Mouse (Mus musculus): ENCODE measurements at regions not wholly inside any gene's neighbourhood (a gene's known extent, or its start where the extent isn't known, plus 50 kb on each side); places are given as distances from the start of the nearest gene placed in this dataset.
"Not testable (repeated sequence)": the region's sequence is repeated elsewhere in the genome, so short reads cannot be mapped to it uniquely, and the experiment has no call there.

DNA sequence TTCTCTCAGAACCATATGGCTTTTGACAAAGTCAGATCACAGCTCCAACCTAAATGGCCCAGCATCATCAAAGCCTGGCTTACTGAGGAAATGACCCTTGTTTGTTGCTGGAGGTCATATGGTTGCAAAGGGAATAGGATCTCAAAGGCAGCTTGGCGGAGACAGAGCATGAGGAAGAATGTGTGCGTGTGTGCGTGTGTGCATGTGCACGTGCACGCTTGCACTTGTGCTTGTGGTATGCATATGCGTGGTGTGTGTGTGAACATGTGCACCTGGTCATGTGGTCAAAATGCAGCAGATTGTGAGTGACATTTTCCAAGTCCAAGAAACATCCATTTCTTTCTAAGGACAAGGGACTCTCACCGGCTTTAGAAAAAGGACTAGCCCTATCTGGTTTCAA lies 216.9 kb downstream of the Dact1 start:
- no peak for DNase-seq (ENCODE audit: low read depth, low spot score)

DNA sequence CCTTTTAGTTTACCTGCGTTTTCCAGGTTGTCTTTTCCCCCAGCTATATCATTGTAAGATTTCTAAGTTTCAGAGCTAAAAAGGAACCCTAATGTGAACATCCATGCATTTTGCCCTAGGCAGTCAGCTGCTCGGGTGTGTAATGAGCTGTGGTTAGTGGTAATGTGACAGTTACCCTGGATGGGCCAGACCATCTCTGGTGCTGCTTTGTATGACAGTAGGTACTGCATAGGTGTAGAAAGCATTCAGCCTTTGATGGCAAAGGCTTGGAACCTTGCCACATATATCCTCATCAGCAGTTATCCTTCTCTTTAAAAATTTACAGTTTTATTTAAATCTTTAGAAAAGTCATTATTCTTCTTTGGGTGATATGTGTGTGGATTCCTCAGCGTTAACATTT lies 222.5 kb downstream of the Dact1 start:
- DNase-seq (ENCODE audit: low read depth, low spot score) = no peak

DNA sequence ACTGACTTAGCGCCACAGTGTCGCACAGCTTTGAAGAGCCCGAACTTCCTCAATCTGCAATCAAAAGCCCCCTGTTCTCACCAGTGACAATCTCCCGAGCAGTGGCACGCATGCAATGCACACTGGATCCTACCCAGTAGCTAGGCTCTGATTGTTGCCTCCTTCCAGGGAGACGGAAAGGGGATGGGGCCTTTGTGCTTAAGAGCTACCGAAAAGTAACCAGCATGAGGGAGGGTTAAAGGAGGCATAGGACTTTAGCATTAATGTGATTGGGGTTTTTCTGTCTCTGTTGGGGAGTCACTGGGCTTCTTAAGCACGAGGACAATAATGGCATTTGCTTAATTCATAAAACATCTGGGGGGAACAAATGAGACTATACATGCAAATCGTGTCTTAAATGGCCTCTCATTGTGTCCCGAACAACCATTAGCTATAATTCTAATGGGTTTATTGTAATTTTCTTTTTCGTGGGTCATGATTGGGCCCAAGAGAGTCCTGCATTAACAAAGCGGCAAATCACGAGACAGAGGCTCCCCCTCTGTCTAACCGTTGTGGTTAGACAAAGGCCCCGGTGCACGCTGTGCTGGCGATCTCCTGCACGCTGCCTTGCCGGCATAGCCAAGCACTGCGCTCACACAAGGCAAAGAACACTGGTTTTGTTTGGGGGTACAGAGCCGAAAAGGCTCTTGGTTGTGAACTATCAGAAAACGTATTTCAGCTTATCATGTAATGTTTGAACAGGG lies 223.2 kb downstream of the Dact1 start:
- DNase-seq (ENCODE audit: low read depth, low spot score) = no peak

DNA sequence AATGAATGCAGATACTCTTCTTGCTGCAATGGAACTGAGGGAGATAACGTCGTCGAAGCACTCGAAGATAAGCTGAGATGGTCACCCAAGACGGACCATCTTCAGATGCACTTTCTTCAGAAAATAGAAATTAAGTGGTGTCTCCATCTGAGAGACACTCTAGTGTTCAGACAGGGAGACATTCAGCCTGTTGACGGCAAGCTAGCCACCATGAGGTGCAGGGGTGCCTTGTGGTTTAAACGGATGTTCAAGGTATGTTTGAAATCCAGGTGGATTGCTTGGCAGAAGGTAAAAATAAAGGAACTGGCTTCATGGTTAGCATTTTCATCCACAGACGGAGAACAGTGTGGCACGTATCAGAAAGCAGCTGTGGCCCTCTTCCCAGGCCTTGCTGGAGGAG lies 224.0 kb downstream of the Dact1 start:
- no peak for DNase-seq (ENCODE audit: low read depth, low spot score)

DNA sequence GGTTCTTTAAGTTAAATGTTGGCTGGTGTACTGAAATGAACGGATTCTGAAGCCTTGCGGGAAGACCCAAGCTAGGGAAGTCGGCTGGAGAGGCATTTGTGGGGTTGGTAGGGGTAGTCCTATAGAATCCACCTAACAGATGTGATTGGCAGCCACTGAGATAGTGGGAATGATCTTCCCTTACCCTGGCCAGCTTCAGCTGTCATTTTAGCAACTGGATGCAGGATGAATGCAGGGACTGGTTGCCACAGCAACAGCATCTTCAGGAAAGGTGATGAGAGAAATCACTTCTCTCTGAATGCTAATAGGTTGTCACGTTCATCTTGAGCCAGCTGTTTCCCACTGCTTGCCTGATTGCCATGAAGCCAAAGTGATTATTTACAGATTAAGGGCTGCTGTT lies 224.5 kb downstream of the Dact1 start:
- no peak for DNase-seq (ENCODE audit: low read depth, low spot score)

DNA sequence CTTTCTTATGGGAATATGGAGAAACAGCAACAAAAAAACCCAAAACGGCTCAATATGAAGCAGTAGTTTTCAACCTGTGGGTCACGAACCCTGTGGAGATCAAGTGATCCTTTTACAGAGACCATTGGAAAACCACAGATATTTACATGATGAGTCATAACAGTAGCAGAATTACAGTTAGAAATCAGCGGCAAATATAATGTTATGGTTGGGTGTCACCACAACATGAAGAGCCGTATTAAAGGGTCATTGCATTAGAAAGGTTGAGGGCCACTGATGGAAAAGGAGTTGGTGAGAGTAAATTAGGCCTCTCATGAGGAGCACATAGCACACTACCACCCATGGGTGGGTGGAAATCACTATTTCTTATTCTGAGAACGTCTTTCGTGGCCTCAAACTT lies 225.6 kb downstream of the Dact1 start:
- no peak for DNase-seq (ENCODE audit: low read depth, low spot score)

DNA sequence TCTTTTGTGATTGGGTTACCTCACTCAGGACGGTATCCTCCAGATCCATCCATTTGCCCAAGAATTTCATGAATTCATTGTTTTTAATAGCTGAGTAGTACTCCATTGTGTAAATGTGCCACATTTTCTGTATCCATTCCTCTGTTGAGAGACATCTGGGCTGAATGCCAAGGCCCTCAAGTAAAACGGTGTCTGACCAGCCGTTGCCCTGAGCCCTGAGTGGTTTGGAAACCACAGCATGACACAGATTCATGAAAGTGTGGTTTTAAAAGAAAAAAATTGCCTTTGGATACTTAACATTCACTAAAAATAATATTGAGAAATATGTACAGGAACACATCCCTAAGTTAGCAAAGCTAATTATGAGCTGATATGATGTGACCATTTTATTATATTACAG lies 226.1 kb downstream of the Dact1 start:
- not testable (repeated sequence) for DNase-seq (ENCODE audit: low read depth, low spot score)

DNA sequence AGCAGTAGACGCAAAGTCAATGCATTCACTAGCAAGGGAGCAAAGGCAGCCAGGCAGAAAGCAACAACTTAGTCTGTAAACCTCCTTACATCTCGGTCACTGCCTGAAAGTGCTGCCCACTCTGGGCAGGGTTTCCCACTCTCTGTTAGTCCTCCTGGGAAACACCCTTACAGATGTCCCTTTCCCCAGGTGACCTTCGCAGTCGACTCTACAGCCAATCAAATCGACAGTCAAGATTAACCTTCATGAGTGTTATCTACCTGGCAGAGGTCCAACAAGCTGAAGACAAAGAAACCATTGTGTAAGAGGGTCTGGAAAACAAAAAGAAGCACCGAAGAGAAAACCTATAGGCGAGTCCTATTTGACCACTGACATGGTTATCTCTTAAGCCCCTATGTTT lies 229.0 kb downstream of the Dact1 start:
- no peak for DNase-seq (ENCODE audit: low read depth, low spot score)

DNA sequence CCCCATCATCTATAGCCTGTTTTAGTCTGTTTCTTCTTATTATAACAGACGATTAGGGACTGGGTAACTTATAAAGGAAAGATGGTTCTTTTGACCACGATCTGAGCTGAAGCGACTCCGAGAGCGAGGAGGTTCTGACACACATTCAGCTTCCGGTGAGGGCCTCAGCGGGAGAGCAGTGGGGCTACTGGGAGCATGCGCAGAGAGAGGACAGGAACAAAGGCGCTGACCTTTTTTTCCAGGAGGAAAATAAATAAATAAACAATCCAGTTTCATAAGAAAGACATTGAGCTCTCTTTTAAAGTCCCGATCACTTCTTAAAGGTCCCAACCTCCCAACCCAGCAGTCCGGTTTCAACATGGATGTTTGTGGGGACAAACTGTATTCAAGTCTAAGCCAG lies 230.6 kb downstream of the Dact1 start:
- no peak for DNase-seq (ENCODE audit: low read depth, low spot score)

DNA sequence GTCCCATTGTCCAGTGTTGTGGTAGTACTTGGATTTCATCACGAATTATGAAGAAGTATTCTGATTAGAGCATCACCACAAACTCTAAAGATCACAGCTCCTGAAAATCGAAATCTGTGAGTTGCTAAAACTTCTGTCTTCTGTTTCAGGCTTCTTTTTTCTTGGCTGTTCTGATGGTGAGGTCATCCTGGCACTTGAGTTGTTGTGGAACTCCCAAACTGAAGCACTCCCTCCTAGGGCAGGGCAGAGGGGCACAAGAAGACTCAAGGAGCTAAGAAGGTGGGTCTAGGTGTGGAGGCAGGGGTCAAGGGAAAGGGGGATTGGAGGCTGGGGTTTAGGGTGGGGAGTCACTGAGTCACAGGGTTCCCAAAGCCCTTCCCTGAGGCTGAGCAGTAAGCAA lies 232.3 kb downstream of the Dact1 start:
- no peak for DNase-seq (ENCODE audit: low read depth, low spot score)

DNA sequence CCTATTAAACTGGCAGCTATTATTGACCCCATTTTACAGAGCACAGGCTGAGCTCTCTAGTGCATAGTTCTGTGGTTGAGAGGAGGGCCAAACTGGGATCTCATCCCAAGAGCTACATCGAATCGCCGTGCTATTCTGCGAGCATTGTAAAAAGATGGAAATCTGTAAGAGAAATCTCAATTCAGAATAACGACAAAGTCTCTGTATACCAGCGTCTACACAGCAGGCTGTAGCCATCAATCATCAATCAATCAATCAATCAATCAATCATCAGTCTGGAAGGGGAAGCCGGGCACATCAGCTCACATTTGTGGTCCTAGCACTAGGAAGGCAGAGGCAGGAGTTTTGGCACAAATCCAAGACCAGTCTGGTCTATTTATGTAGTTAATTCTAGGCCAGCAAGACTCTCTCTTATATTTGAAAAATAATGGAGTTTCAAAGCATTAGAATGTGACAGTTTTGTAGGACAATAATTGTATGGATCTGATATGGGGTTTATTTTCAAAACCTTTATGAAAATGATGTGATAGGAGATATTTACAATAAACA lies 234.0 kb downstream of the Dact1 start:
- no peak for DNase-seq (ENCODE audit: low read depth, low spot score)

DNA sequence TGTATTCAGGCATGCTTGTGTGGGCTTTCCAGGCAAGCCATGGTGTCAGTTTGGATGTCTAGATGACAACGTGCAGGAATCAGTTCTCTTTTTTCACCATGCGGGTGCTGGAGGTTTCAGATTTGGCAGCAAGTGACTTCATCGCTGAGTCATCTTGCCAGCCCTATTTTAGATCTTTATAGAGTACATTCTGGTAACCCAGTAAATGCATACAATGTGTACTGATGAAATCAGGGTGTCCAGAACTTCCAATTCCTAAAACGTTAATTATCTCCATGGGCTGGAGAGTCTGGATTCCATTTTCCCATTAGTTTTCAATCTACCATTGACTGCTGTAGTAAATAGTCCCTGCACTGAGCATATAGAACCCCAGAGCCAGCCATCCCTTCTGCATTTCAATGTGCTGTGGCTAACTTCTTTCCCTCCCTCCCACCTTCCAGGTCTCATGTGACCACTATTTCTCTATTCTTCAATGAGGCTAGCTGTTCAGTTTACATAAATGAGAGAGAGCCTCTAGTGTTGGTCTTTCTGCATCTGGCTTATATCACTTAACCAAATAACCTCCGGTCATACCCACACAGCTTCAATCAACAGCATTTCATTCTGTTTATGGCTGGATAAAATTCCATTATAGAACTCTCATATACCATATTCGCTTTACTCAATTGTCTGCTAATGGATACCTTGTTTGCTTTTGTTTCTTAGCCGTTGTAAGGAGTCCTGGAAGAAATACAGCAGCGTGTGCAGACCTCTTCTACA lies 234.9 kb downstream of the Dact1 start:
- DNase-seq (ENCODE audit: low read depth, low spot score) = no peak

DNA sequence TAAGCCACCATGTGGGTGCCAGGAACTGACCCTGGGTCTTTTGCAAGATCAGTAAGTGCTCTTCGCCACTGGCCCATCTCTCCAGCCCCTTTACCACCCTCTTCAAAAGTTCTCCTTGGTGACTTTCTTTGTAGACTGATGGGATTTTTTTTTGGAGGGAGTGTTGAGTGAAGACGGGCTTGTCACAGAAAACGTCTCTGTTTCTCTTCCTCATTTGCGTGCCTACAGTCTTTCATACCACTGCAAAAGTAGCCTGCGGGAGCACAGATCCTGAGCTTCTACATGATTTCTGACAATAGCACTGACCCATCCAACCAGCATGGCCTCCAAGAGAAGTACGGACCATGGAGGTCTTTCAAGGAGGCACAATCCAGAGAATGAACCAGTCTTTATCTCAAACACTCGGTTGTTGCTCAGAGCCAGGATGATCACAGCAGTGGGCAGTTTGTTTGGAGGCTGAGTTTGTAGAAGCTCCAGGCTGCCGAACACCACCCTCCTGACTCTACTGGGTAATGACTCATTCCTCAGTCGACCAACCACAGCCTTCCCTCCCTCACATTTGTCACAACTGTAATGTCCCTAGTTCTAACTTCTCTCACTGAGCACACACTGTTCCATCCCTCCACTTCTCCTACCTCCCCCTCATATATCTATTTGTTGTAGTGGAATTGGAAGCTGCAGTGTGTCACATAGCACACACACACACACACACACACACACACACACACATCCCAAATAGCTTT lies 237.0 kb downstream of the Dact1 start:
- DNase-seq (ENCODE audit: low read depth, low spot score) = no peak

DNA sequence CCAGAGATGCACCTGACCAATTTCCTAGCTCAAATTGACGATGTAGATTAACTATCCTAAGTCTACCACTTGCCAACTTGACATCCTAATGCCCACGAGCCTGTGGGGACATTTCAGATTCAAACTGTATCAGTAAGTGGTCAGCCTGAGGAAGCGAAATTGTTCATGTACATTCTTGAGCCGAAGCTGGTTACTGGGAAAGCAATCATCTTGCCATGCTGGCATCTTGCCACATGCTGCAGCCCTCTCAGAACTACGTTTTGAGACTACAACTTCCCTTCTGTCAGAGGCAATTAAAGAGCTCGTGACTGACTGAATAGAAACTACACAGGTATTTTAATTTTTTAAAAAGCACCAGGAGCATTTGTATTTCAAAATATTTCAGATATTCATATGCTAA lies 239.7 kb downstream of the Dact1 start:
- no peak for DNase-seq (ENCODE audit: low read depth, low spot score)

DNA sequence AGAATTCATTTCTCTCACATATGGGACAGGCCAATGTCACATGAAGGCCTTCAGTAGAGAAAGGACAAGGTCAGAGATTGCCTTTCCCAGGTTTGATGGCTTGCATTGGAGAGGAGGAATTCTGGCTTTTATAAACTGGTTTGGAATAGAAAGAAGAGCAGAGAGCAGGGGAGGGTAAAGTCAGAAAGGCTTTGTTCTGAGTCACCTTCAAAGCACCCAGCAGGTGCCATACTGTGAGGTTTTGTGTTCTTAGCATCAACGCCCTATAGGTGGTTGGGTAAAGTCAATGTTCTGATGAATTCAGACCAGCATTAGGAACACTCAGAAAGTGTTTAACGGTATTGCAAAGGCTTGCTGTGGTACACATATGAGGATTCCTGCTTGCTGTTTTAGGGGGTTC lies 244.5 kb downstream of the Dact1 start:
- DNase-seq (ENCODE audit: low read depth, low spot score) = no peak

DNA sequence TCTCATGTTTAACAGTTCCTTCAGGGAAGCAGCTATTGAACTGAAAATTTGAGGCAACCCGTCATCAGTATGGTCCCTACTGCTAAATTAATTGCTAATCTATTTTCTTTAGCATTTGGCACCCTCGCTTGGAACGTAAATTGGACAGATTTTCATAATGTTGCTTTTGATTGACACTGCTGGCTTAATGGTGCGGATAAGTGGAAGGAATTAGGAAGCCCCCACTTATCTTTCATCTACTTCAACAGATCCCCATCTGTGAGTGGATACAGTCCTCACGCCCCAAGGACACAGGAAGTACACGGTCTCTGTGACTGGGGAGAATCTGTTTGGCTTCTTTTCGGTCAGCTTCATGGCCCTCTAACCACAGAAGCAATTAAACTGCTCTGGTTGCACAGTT lies 251.6 kb downstream of the Dact1 start:
- no peak for DNase-seq (ENCODE audit: low read depth, low spot score)

DNA sequence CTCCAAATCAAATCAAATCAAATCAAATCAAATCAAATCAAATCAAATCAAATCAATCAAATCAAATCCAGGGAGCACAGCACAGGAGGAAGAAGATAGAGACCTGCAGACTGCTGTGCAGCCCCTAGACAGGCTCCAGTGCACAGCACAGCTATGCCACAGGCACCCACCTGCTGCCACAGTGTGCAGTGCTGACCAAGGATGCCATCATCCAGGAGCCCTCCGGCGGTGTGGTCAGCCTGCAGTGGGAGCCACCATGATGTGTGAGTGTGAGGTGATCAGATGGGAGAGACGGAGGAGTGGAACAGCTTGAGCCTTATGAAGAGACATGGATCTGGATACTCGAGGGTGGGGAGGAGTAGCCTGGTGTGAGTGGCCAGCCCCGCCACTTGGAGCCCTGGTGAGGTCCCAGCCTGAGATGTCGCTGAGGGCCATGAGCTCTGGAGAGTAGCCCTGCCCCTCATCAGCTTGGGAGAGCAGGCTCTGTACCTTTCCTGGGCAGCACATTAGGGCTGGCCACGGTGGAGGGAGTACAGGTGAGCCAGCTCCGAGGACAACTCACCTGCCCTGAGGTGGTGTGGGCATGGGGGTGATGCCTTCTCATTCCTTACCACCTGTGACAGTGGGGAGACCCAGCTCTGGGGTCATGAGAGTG lies 252.4 kb downstream of the Dact1 start:
- no peak for DNase-seq (ENCODE audit: low read depth, low spot score)

DNA sequence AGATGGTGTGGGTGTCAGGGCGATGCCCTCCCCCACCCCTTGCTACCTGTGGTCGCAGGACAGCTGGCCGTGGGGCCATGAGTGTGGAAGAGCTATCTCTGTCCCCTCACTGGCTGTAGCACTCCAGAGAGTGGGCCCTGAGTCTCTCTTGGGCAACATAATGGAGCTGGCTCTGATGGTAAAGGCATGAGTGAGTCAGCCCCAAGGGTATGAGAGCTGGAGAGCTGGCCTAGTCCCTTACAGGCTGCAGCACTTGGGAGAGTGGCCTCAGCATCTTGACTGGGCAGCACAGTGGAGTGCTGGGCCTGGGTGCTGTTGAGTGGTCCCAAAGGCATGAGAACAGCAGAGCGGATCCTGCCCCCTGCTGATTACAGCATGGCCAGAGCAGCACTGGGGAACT lies 253.5 kb downstream of the Dact1 start:
- no peak for DNase-seq (ENCODE audit: low read depth, low spot score)

DNA sequence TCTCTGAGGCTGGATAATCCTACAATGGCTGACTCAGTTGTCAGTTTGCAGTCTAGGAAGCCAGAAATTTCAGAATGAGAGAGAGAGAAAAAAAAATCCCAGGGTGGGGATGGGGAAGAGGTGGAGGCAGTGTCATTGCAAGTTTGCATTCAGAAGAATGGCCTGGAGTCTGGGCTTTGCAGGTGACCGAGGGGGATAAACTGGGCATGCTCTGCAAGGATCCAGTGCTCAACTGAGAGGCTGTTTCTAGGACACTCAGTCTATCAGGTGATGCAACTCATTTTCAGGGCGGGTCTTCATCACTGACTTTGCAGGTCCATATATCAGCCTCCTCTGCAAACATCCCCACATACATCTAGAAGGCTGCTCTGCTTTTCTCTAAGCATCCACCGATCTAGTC lies 256.7 kb downstream of the Dact1 start:
- no peak for DNase-seq (ENCODE audit: low read depth, low spot score)

DNA sequence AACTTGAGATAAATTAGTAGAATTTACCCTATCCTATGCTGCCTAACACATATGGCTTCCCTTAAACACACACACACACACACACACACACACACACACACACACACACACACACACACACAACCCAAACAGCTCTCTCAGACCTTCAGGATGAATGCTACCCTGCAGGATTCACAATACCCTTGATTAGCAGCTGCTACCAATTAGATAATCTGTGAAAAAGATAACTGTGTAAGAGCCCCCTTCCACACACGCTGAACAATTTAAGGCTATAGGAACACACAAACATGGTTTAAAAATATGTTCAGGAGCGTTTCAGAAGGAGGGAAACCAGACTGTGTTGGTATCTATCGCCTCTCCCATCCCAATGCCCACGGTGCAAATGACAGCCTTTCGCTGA lies 258.6 kb downstream of the Dact1 start:
- DNase-seq (ENCODE audit: low read depth, low spot score) = no peak

DNA sequence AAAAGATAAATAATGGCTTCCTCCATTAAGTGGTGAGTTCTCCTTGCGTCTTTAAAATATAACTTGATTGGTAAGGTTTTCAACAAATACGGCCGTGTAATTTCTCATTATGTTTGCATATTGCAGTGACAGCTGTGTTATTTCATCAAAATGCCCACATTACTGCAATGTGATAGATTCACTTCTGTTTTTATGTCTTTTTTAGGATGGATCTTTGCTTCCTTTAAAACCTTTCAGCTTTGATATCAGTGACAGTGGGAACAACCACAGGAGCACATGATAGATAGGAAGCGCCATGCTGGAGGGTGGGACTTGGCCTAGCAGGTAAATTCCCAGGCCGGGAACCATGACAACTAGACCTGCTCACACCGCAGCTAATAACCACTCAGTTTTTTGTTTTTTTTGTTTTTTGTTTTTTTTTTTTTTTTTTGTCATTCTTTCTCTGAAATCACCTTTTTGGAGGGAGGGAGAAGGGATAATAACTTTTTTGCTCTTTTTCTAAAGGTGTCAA lies 259.3 kb downstream of the Dact1 start:
- no peak for DNase-seq (ENCODE audit: low read depth, low spot score)

DNA sequence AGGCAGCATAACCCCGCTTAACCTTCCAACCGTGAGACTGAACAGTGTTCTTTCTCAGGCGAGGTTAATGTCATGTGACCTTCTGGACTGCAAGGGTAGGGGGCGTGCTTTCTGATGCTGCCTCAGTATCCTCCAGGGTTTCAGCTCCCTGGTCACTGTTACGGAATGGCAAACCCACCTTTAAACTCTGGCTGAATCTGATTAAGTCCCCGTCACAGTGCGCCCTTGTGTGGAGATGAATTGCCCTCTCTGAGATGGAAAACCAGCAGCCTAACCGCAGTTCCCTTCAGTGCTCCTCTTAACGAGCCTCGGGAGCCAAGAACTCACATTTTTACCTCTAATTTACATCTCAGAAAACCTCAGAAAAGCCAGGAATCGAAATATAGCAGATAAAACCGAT lies 260.0 kb downstream of the Dact1 start:
- DNase-seq (ENCODE audit: low read depth, low spot score) = peak; percentile 48
